Mouse (Mus musculus): ENCODE data around the gene Gp1ba. TPM values are rescaled to one million over a fixed set of nuclear protein-coding genes. Genes with fewer than 3 reads are reported as not detected.

Gp1ba gene
- total and polyA plus RNA-seq, 3 experiments = 1.6 to 5.0 TPM; not detected in 1

DNA sequence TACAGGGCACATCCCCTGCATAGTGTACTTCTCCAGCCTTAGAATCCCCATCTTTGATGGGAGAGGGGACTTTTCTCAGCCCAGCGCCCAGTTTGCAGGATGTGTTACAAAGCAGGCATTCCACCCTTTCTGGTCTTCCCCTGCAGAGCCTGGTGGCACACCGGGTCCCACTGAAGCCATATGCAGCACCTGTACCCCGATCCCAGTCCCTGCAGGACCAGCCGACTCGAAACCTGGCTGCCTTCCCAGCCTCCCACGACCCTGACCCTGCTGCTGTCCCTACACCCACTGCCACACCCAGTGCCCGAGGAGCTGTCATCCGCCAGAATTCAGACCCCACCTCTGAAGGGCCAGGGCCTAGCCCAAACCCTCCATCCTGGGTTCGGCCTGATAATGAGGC is 31.3 kb upstream of the Gp1ba start:
- no peaks in the 10 kb centered on the region for H3K4me1 ChIP-seq (ENCODE audit: control insufficient read depth in 1 of 2, insufficient read depth in 2 of 2, low read length in 2 of 2)
- DNase-seq (ENCODE audit: low read depth, low spot score) = no peak
- no peaks in the 10 kb centered on the region for H3K27me3 ChIP-seq (ENCODE audit: control insufficient read depth in 1 of 2, insufficient read depth in 2 of 2, low read length in 2 of 2)
- no peak overlapping the region for H3K9ac ChIP-seq (ENCODE audit: control insufficient read depth, low read depth, low read length, poor library complexity, severe bottlenecking)
- H3K36me3 ChIP-seq (ENCODE audit: control insufficient read depth in 1 of 2, insufficient read depth in 2 of 2, low read length in 2 of 2) = peaks cover 0 to 8% of the 10 kb centered on the region in 2 experiments; a peak in 2 of 4 replicates
- H3K9me3 ChIP-seq (replicated peaks; ENCODE audit: insufficient read depth, low read length) = no peaks in the 10 kb centered on the region
- no peak overlapping the region for H3K27ac ChIP-seq (ENCODE audit: control insufficient read depth, low read depth, low read length)
- TF ChIP-seq CTCF (IDR thresholded peaks at IDR 0.05 in 2 of 3, conservative IDR thresholded peaks at IDR 0.05 in 1 of 3; ENCODE audit: control insufficient read depth in 1 of 3, insufficient read depth in 1 of 3, low read depth in 2 of 3, low read length in 3 of 3, poor library complexity in 1 of 3, severe bottlenecking in 1 of 3) (no peak), ZMIZ1 (IDR thresholded peaks at IDR 0.05; ENCODE audit: low read depth, low read length) (no peak), CHD2 (IDR thresholded peaks at IDR 0.05; ENCODE audit: low read length) (no peak), USF1 (IDR thresholded peaks at IDR 0.05; ENCODE audit: low read depth, low read length) (no peak), HCFC1 (IDR thresholded peaks at IDR 0.05; ENCODE audit: low read depth, low read length) (no peak), TBP (IDR thresholded peaks at IDR 0.05; ENCODE audit: low read depth, low read length) (no peak), ZC3H11A (IDR thresholded peaks at IDR 0.05; ENCODE audit: low read depth, low read length) (no peak), MXI1 (IDR thresholded peaks at IDR 0.05; ENCODE audit: low read depth, low read length) (no peak), USF2 (IDR thresholded peaks at IDR 0.05; ENCODE audit: borderline replicate concordance in 1 of 2, insufficient read depth in 1 of 2, low read depth in 1 of 2, low read length in 2 of 2) (no peak), GATA1 (IDR thresholded peaks at IDR 0.05; ENCODE audit: low read depth, low read length) (no peak), MAZ (IDR thresholded peaks at IDR 0.05; ENCODE audit: low read depth, low read length) (no peak), TAL1 (IDR thresholded peaks at IDR 0.05; ENCODE audit: low read length) (no peak), MAFK (IDR thresholded peaks at IDR 0.05; ENCODE audit: borderline replicate concordance, low read depth, low read length) (no peak), ETS1 (IDR thresholded peaks at IDR 0.05; ENCODE audit: low read depth, low read length) (no peak), RAD21 (IDR thresholded peaks at IDR 0.05; ENCODE audit: low read depth, low read length) (no peak), JUND (IDR thresholded peaks at IDR 0.05; ENCODE audit: low read depth, low read length) (no peak), BHLHE40 (IDR thresholded peaks at IDR 0.05; ENCODE audit: borderline replicate concordance, low read depth, low read length) (no peak)
- H3K4me3 ChIP-seq (ENCODE audit: control insufficient read depth in 1 of 2, insufficient read depth in 1 of 2, low read depth in 2 of 2, low read length in 2 of 2) = no peak overlapping the region
- no peaks in the 10 kb centered on the region for H3K79me2 ChIP-seq (ENCODE audit: control insufficient read depth, insufficient read depth, low read length, poor library complexity)

DNA sequence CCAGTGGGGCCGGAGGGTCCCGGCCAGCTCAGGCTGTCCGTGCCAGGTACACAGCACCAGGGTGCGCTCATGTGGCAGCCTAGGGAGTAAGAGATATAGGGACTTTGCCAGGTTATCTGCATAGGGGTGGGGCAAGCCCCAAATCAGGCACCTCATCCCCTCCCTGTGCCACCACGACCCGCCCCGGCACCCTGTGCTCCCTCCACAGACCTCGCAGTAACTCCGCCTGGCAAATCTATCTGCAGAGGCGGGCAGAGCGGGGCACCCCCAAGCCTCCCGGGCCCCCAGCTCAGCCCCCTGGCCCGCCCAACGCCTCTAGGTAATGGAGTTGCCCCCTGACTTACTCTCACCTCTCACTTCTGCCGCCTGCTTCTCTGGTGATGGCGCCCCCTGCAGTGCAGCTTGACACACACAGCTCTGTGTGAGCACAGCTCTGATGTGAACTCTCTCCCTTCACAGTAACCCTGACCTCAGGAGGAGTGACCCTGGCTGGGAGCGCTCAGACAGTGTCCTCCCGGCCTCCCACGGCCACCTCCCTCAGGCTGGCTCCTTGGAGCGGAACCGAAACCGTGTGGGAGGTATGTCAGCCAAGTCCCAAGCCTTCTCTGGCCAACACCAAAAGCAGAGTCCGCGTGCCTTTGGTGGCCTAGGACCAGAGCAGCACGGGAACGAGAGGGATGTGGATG is 30.4 kb upstream of the Gp1ba start:
- H3K4me1 ChIP-seq (ENCODE audit: control insufficient read depth in 1 of 2, insufficient read depth in 2 of 2, low read length in 2 of 2) = no peaks in the 10 kb centered on the region
- TF ChIP-seq TBP (IDR thresholded peaks at IDR 0.05; ENCODE audit: low read depth, low read length) (no peak), CHD1 (IDR thresholded peaks at IDR 0.05; ENCODE audit: low read depth, low read length) (no peak), BHLHE40 (IDR thresholded peaks at IDR 0.05; ENCODE audit: borderline replicate concordance, low read depth, low read length) (no peak), NELFE (IDR thresholded peaks at IDR 0.05; ENCODE audit: low read depth, low read length) (no peak), SIN3A (IDR thresholded peaks at IDR 0.05; ENCODE audit: low read length) (no peak), CHD2 (IDR thresholded peaks at IDR 0.05; ENCODE audit: low read length) (no peak), MYB (IDR thresholded peaks at IDR 0.05; ENCODE audit: low read depth, low read length) (no peak), CTCF (IDR thresholded peaks at IDR 0.05 in 2 of 3, conservative IDR thresholded peaks at IDR 0.05 in 1 of 3; ENCODE audit: control insufficient read depth in 1 of 3, insufficient read depth in 1 of 3, low read depth in 2 of 3, low read length in 3 of 3, poor library complexity in 1 of 3, severe bottlenecking in 1 of 3) (peak; percentile 53 to 91 (median 69); a peak in 5 of 6 replicates), ETS1 (IDR thresholded peaks at IDR 0.05; ENCODE audit: low read depth, low read length) (no peak), GABPA (IDR thresholded peaks at IDR 0.05; ENCODE audit: low read depth, low read length) (no peak), JUND (IDR thresholded peaks at IDR 0.05; ENCODE audit: low read depth, low read length) (no peak), SMC3 (IDR thresholded peaks at IDR 0.05; ENCODE audit: low read depth, low read length) (peak; percentile 71), RAD21 (IDR thresholded peaks at IDR 0.05; ENCODE audit: low read depth, low read length) (peak; percentile 28), HCFC1 (IDR thresholded peaks at IDR 0.05; ENCODE audit: low read depth, low read length) (no peak), GATA1 (IDR thresholded peaks at IDR 0.05; ENCODE audit: low read depth, low read length) (no peak), ELF1 (IDR thresholded peaks at IDR 0.05; ENCODE audit: low read depth, low read length) (no peak), RCOR1 (IDR thresholded peaks at IDR 0.05; ENCODE audit: low read depth, low read length) (no peak), MAX (IDR thresholded peaks at IDR 0.05; ENCODE audit: low read length) (no peak), USF2 (IDR thresholded peaks at IDR 0.05; ENCODE audit: borderline replicate concordance in 1 of 2, insufficient read depth in 1 of 2, low read depth in 1 of 2, low read length in 2 of 2) (no peak), TAL1 (IDR thresholded peaks at IDR 0.05; ENCODE audit: low read length) (no peak), ZMIZ1 (IDR thresholded peaks at IDR 0.05; ENCODE audit: low read depth, low read length) (no peak), MXI1 (IDR thresholded peaks at IDR 0.05; ENCODE audit: low read depth, low read length) (no peak), ZC3H11A (IDR thresholded peaks at IDR 0.05; ENCODE audit: low read depth, low read length) (peak; percentile 30), MEF2A (IDR thresholded peaks at IDR 0.05; ENCODE audit: extremely low read depth, insufficient replicate concordance, low read depth, low read length, poor library complexity, severe bottlenecking) (no peak)

More for the DNA sequence above, 30.4 kb upstream of the Gp1ba start:
- no peaks in the 10 kb centered on the region for H3K27me3 ChIP-seq (ENCODE audit: control insufficient read depth in 1 of 2, insufficient read depth in 2 of 2, low read length in 2 of 2)
- no peak overlapping the region for H3K9ac ChIP-seq (ENCODE audit: control insufficient read depth, low read depth, low read length, poor library complexity, severe bottlenecking)
- DNase-seq (ENCODE audit: low read depth, low spot score) = peak; percentile 53
- H3K36me3 ChIP-seq (ENCODE audit: control insufficient read depth in 1 of 2, insufficient read depth in 2 of 2, low read length in 2 of 2) = peaks cover 0 to 11% of the 10 kb centered on the region in 2 experiments; a peak in 2 of 4 replicates
- H3K79me2 ChIP-seq (ENCODE audit: control insufficient read depth, insufficient read depth, low read length, poor library complexity) = no peaks in the 10 kb centered on the region
- no peak overlapping the region for H3K4me3 ChIP-seq (ENCODE audit: control insufficient read depth in 1 of 2, insufficient read depth in 1 of 2, low read depth in 2 of 2, low read length in 2 of 2)
- H3K27ac ChIP-seq (ENCODE audit: control insufficient read depth, low read depth, low read length) = no peak overlapping the region
- H3K9me3 ChIP-seq (replicated peaks; ENCODE audit: insufficient read depth, low read length) = no peaks in the 10 kb centered on the region
